Mouse (Mus musculus) limb, embryonic 14.5 days (tissue): Measurements from ENCODE around the gene Ppm1n. TPM values are rescaled to one million over a fixed set of nuclear protein-coding genes. Genes with fewer than 3 reads are reported as not detected.

ENCODE experiments used
- ATAC-seq: fragments of 200-750 bp; cut with Nextera tagmentation; 2 replicates; pipeline ENCODE4 v1.8.0; 2017; ENCODE audit warnings: low read depth, moderate number of reproducible peaks, moderate TSS enrichment; ENCODE audit not compliant: low FRiP score
- DNase-seq: peaks from one replicate; pipeline ENCODE4 v3.0.0-alpha.2; 2015; ENCODE audit warnings: low spot score
- H3K27ac ChIP-seq: fragments of 300-500 bp; sonication (generic); replicated peaks from 2 replicates; pipeline ENCODE4 v1.5.1; 2014; ENCODE audit warnings: low read depth, mild to moderate bottlenecking, low read length, moderate library complexity, mixed read lengths
- H3K27me3 ChIP-seq: fragments of 300-500 bp; sonication (generic); 2 replicates; pipeline ENCODE4 v1.6.1; 2014; ENCODE audit warnings: low read length, mixed read lengths; ENCODE audit not compliant: control insufficient read depth, insufficient read depth
- H3K36me3 ChIP-seq: fragments of 300-500 bp; sonication (generic); 2 replicates; pipeline ENCODE4 v1.6.1; 2014; ENCODE audit warnings: mild to moderate bottlenecking, low read length, moderate library complexity, mixed read lengths; ENCODE audit not compliant: control insufficient read depth, insufficient read depth
- H3K4me1 ChIP-seq: fragments of 300-500 bp; sonication (generic); 2 replicates; pipeline ENCODE4 v1.6.1; 2014; ENCODE audit warnings: antibody characterized with exemption, low read length, mixed read lengths; ENCODE audit not compliant: control insufficient read depth, insufficient read depth
- H3K4me2 ChIP-seq: fragments of 300-500 bp; sonication (generic); replicated peaks from 2 replicates; pipeline ENCODE4 v1.6.1; 2014; ENCODE audit warnings: low read depth, mild to moderate bottlenecking, low read length, moderate library complexity; ENCODE audit not compliant: severe bottlenecking
- H3K4me3 ChIP-seq: fragments of 300-500 bp; sonication (generic); replicated peaks from 2 replicates; pipeline ENCODE4 v1.5.1; 2014; ENCODE audit warnings: low read length
- H3K9ac ChIP-seq: fragments of 300-500 bp; sonication (generic); 2 replicates; pipeline ENCODE4 v1.6.1; 2014; ENCODE audit warnings: mild to moderate bottlenecking, low read depth, low read length, moderate library complexity; ENCODE audit not compliant: severe bottlenecking
- H3K9me3 ChIP-seq: fragments of 300-500 bp; sonication (generic); 2 replicates; pipeline ENCODE4 v1.6.1; 2016; ENCODE audit warnings: low read length; ENCODE audit not compliant: control insufficient read depth
- POLR2A ChIP-seq: fragments of 200-500 bp; IDR thresholded peaks from 2 replicates; pipeline ENCODE4 v1.8.0; 2012; ENCODE audit warnings: inconsistent platforms, mild to moderate bottlenecking, moderate library complexity, borderline replicate concordance; ENCODE audit not compliant: insufficient read depth, insufficient read length; ENCODE audit errors: extremely low read depth
- WGBS: fragments of 180-500 bp; shearing (Covaris S2); extraction: QIAGEN DNeasy Blood & Tissue Kit; methylation state at CpG from one replicate; pipeline ENCODE4 v1.1.7; 2014; 5-methylcytosine and 5-hydroxymethylcytosine counted together
- polyA plus RNA-seq, 2 experiments: library from polyadenylated mRNA; depleted of rRNA in 1 of 2; stranded (reverse) in 1 of 2; unstranded in 1 of 2; fragments of >200 nt; fragmentation: Nextera tagmentation in 1 of 2; extraction: Ambion mirVana in 1 of 2; gene quantifications; 2 replicates each; pipeline versions ENCODE4 v1.2.1 to v1.2.3; 2012 to 2014

The Ppm1n gene
- polyA plus RNA-seq, 2 experiments, result not detected

DNA sequence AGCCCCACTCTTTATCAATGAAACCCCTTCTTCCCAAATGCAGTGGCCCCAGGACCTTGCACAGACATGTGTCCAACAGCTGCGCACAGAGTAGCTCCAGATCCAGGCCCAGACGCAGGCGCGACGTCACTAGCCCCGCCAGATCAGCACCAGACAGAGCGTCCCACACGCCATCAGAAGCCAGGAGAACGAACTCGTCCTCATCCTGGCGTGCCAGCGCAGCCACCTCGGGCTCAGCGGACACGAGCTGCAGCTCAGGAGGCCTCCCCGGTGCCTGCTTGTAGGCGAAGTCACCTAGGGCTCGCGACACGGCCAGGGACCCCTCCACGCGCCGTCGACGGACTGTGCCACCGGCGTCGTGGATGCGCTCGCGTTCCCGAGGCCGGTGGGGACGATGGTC is 812 bp downstream of the Ppm1n start:
- ATAC-seq (no peak), DNase-seq (no peak)
- peaks cover 37% of the 10 kb centered on the region for H3K27me3 ChIP-seq
- TF ChIP-seq POLR2A, result no peak
- H3K4me2 ChIP-seq, result peak overlapping the region; percentile 25; the same call in 1 of the 2 replicates
- no peaks in the 10 kb centered on the region for H3K9me3 ChIP-seq
- H3K9ac ChIP-seq, result no peak overlapping the region
- H3K4me1 ChIP-seq, result peaks cover 5% of the 10 kb centered on the region; the same call in 1 of the 2 replicates
- no peak overlapping the region for H3K27ac ChIP-seq
- 2% methylated on average over 29 of the region's 34 CpGs for WGBS
- H3K36me3 ChIP-seq, result no peaks in the 10 kb centered on the region
- H3K4me3 ChIP-seq, result peak overlapping the region; percentile 19; the same call in 1 of the 2 replicates

DNA sequence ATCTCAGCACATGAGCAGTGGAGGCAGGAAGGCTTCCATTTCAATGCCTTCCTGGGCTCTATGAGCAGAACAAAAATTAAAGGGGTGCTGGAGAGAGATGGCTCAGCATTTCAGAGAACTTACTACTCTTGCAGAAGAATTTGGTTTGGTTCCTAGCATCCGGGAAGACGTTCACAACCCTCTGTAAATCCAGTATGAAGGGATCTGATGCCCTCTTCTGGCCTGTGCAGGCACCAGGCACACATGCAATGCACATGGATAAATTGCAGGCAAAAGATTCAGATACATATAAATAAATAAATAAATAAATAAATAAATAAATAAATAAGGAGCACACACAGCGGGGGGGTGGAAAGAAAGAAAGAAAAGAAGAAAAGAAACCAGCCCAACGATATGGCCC is 3.6 kb downstream of the Ppm1n start:
- ATAC-seq (no peak), DNase-seq (no peak)
- Histone ChIP-seq H3K9me3 (no peaks in the 10 kb centered on the region), H3K36me3 (no peaks in the 10 kb centered on the region), H3K4me2 (no peak overlapping the region), H3K27me3 (peaks cover 36% of the 10 kb centered on the region), H3K4me3 (no peak overlapping the region), H3K9ac (no peak overlapping the region), H3K4me1 (no peaks in the 10 kb centered on the region), H3K27ac (no peak overlapping the region)
- TF ChIP-seq POLR2A, result no peak
- WGBS, result 50% methylated on average over 4 of the region's 4 CpGs

GRCm38 (mm10) chr7:19272173-19272764 is 7.6 kb downstream of the Ppm1n start:
- Histone ChIP-seq H3K36me3 (peaks cover 7% of the 10 kb centered on the region), H3K4me1 (peaks cover 18% of the 10 kb centered on the region), H3K4me2 (peak overlapping the region; percentile 97), H3K9me3 (no peaks in the 10 kb centered on the region), H3K4me3 (peak overlapping the region; percentile 92), H3K27ac (peak overlapping the region; percentile 76), H3K27me3 (no peaks in the 10 kb centered on the region), H3K9ac (peak overlapping the region; percentile 77)
- WGBS, result under 1% methylated on average over 34 of the region's 36 CpGs
- DNase-seq (peak; percentile 80), ATAC-seq (peak; percentile 82)
- TF ChIP-seq POLR2A, result 0 out of 2 replicates have a peak, but pooled peaks have one; percentile 16

DNA sequence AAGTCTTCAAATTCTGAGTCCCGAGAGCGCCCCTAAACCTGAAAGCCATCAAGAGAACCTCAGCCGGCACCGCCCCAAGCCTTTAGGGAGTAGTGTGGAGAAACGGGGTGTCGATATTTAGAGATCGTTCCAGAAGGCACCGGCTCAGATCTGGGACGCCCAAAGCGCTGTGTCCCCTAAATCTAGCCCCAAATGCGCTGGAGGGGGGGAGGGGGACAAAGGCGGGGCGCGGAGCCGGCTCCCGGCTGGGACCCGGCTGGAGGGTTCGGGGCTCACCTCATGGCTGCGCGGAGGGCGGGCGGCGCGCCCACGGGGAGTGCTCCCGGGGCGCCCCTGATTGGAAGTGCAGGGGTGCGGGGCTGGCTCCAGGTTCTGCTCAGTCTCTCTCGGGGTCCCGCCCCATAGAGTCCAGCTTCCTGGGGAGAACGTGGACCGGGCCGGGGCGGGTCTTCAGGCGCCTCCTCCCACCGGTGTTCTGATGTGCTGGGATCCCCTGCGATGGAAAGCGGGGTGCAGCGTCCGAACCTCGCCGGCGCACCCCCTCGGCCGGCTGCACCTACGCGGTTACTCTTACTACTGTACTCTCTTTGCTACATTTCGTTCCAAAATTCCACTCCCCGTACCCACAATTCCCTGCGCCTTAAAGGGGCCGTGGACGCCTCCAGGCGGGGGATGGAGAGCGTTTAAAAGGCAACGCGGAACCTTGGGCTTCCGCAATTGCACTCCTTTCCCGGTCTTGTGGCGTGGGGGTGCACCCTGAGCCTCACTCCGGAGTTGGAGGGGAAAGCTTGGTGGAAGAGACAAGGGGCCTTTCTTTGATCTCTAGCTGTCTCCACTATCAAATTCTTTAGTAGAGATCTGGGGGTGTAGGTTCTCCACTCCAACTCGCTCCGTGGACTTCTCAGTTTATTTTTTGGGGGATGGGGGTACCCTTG is 8.4 kb downstream of the Ppm1n start, which contains the start of gene Vasp:
Vasp (minus strand) TSS at position 580 of the 935 bp plus-strand sequence.
- TF ChIP-seq POLR2A, result peak; percentile 58; the same call in 1 of the 2 replicates
- H3K27me3 ChIP-seq, result no peaks in the 10 kb centered on the region
- H3K4me1 ChIP-seq, result peaks cover 18% of the 10 kb centered on the region
- peak within 1 kb of the TSS; percentile 76 for H3K27ac ChIP-seq
- peaks cover 11% of the 10 kb centered on the region for H3K36me3 ChIP-seq
- peak; percentile 86 for DNase-seq
- WGBS, result under 1% methylated on average over 52 of the region's 62 CpGs
- ATAC-seq, result peak; percentile 84
- H3K9ac ChIP-seq, result peak within 1 kb of the TSS; percentile 77
- H3K4me3 ChIP-seq, result peak within 1 kb of the TSS; percentile 92
- no peaks in the 10 kb centered on the region for H3K9me3 ChIP-seq
- peak within 1 kb of the TSS; percentile 97 for H3K4me2 ChIP-seq

- under 1% methylated on average over 17 of the region's 21 CpGs for WGBS
- H3K9ac ChIP-seq, result peak overlapping the region; percentile 77
- DNase-seq (peak; percentile 28), ATAC-seq (no peak)
- H3K27me3 ChIP-seq, result no peaks in the 10 kb centered on the region
- H3K27ac ChIP-seq, result peak overlapping the region; percentile 76
- H3K9me3 ChIP-seq, result no peaks in the 10 kb centered on the region
- H3K36me3 ChIP-seq, result peaks cover 13% of the 10 kb centered on the region
- peak overlapping the region; percentile 97 for H3K4me2 ChIP-seq
- no peak for TF ChIP-seq POLR2A
- H3K4me3 ChIP-seq, result peak overlapping the region; percentile 92
- peaks cover 18% of the 10 kb centered on the region for H3K4me1 ChIP-seq
Observed at GRCm38 (mm10) chr7:19270509-19271237, 9.2 kb downstream of the Ppm1n start.
